Mouse (Mus musculus): ENCODE measurements around the gene Zcchc4. TPM values are rescaled to one million over a fixed set of nuclear protein-coding genes. Genes with fewer than 3 reads are reported as not detected.
A peak's percentile ranks its signal among the peaks of the same experiment; 100 is the strongest.

Gene Zcchc4
- polyA plus RNA-seq (2015; fragmentation: Nextera tagmentation; extraction: Ambion mirVana): 6.1 and 6.7 TPM in 2 replicates

DNA sequence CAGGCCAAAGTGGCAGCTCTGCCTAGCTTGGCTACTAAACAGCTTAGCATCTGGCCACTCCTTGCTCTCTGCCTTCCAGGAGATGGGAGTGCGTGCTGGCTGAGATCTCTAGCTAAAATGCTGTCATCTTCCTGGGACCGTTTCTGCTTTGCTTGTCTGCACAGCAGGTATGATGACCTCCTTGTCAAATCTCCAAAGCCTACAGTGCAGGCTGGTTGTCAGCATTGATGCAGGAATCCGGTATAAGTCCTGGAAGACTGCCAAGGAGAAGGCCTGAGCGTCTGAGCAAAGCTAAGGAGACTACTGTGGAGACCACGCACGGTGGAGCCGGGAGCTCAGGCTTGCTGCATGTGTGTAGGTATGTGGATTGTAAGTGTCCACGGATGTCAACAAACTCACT lies at the start of gene Zcchc4:
Gene Zcchc4 (plus strand): TSS at position 173 of the 400 bp plus-strand sequence.
- Histone ChIP-seq H3K4me2 (peak within 1 kb of the TSS; percentile 29), H3K27ac (replicated peaks) (peak within 1 kb of the TSS; percentile 71)
- no peak for ATAC-seq (ENCODE audit: insufficient read depth)

GRCm38 (mm10) chr5:52727747-52728146 lies 47.5 kb upstream of the Zcchc4 start:
- H3K9ac ChIP-seq: no peak overlapping the region
- H3K27me3 ChIP-seq: peaks cover 1% of the 10 kb centered on the region; the same call in 1 of the 2 replicates
- H3K9me3 ChIP-seq (replicated peaks): no peaks in the 10 kb centered on the region
- 58% methylated on average over 5 of the region's 5 CpGs for WGBS (ENCODE audit: insufficient replicate concordance)
- H3K4me1 ChIP-seq (replicated peaks): no peaks in the 10 kb centered on the region
- ATAC-seq (ENCODE audit: insufficient read depth): no peak
- no peaks in the 10 kb centered on the region for H3K36me3 ChIP-seq (replicated peaks)
- no peak overlapping the region for H3K4me3 ChIP-seq (replicated peaks)
- no peak overlapping the region for H3K4me2 ChIP-seq
- no peak overlapping the region for H3K27ac ChIP-seq (replicated peaks)

More for the DNA sequence above, at the start of gene Zcchc4:
- Histone ChIP-seq H3K27me3 (no peaks in the 10 kb centered on the region), H3K9ac (no peak within 1 kb of the TSS), H3K9me3 (replicated peaks) (no peaks in the 10 kb centered on the region), H3K4me1 (replicated peaks) (peaks cover 27% of the 10 kb centered on the region), H3K4me3 (replicated peaks) (no peak within 1 kb of the TSS), H3K36me3 (replicated peaks) (peaks cover 6% of the 10 kb centered on the region; the same call in 1 of the 2 replicates)
- WGBS (ENCODE audit: insufficient replicate concordance): 81% methylated on average over 8 of the region's 8 CpGs

DNA sequence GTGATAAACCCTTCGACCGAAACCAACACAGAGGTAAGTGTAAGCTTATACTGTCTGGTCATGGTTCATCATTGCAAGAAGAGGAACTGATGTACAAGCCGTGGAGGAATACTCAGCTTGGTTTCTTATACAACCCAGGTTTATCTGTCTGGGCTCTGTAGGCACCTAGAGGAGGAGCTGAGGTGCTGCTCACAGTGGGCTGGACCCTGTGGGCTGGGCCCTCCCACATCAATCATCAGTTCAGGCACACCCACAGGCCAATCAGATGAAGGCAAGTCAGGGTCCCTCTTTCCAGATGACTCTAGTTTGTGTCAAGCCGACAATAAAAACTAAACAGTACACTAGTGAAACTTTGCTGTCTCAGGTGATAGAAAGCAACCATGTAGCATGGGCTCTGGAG lies 42.4 kb upstream of the Zcchc4 start:
- no peak overlapping the region for H3K27ac ChIP-seq (replicated peaks)
- H3K36me3 ChIP-seq (replicated peaks): no peaks in the 10 kb centered on the region
- WGBS (ENCODE audit: insufficient replicate concordance): 49% methylated on average over 4 of the region's 4 CpGs
- peaks cover 19% of the 10 kb centered on the region for H3K27me3 ChIP-seq
- H3K4me2 ChIP-seq: no peak overlapping the region
- H3K4me1 ChIP-seq (replicated peaks): no peaks in the 10 kb centered on the region
- no peak overlapping the region for H3K9ac ChIP-seq
- no peaks in the 10 kb centered on the region for H3K9me3 ChIP-seq (replicated peaks)
- peak; percentile 34; the same call in 1 of the 2 replicates for ATAC-seq (ENCODE audit: insufficient read depth)
- H3K4me3 ChIP-seq (replicated peaks): no peak overlapping the region

DNA sequence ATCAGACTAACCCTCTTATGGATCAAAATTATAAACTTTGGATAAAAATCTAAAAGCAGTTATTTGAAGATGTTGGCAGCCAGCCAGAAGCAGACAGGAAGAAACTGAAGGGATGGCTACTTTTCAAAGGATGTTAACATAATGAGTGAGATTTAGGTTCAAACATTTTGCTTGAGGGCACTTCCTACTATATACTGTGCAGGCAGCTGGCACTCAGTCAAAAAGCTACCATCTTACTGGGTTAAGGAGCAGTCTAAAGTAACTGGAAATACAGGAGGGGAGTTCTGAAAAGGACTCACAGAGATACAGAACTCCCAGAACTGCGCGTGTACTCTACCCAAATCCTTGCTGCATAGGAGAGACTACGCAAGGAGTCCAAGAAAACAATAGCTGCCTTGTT lies 39.2 kb upstream of the Zcchc4 start:
- Histone ChIP-seq H3K36me3 (replicated peaks) (no peaks in the 10 kb centered on the region), H3K4me3 (replicated peaks) (no peak overlapping the region), H3K27me3 (peaks cover 19% of the 10 kb centered on the region), H3K9ac (no peak overlapping the region), H3K27ac (replicated peaks) (no peak overlapping the region), H3K4me1 (replicated peaks) (no peaks in the 10 kb centered on the region), H3K9me3 (replicated peaks) (no peaks in the 10 kb centered on the region), H3K4me2 (no peak overlapping the region)
- WGBS (ENCODE audit: insufficient replicate concordance): 89% methylated on average over 3 of the region's 3 CpGs
- ATAC-seq (ENCODE audit: insufficient read depth): no peak

DNA sequence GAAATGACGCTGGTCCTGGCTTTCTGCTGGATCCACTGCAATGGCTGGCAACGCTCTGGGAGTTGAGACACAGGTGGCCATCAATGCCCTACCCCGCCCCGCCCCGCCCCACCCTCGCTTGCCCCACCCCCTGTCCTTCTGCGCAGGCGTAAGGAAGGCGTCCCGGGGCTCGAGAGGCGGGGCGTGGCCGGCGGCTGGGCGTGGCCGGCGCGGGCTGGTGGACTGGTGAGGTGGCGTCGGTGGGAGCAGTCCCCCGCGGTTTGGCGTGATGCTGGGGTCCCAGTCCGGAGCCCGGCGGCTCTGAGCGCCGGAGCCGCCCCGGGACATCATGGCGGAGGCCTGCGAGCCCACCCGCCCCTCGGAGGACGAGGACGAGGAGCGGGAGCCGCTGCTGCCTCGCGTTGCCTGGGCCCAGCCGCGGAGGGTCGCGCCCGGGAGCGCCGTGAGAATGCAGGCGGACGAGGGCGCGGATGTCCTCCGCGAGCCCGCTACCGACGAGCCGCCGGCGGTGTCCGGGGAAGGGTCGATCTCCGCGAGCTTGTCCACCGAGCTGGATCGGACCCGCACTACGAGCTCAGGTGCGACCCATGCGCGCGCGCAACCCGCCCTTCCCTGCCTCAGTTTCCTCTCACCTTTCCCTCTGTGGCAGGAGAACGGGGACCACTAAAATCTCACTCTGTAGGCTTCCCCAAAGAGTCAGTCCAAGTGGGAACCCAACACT lies 33.7 kb upstream of the Zcchc4 start, which contains the start of gene Pi4k2b:
Gene Pi4k2b (plus strand): TSS at position 184 of the 721 bp plus-strand sequence.
- peaks cover 25% of the 10 kb centered on the region for H3K4me1 ChIP-seq (replicated peaks)
- H3K9me3 ChIP-seq (replicated peaks): no peaks in the 10 kb centered on the region
- peak within 1 kb of the TSS; percentile 85 for H3K4me2 ChIP-seq
- ATAC-seq (ENCODE audit: insufficient read depth): peak; percentile 95
- under 1% methylated on average over 73 of the region's 75 CpGs for WGBS (ENCODE audit: insufficient replicate concordance)
- peak within 1 kb of the TSS; percentile 94 for H3K9ac ChIP-seq
- no peaks in the 10 kb centered on the region for H3K36me3 ChIP-seq (replicated peaks)
- H3K27me3 ChIP-seq: peaks cover 4% of the 10 kb centered on the region
- peak within 1 kb of the TSS; percentile 97 for H3K4me3 ChIP-seq (replicated peaks)
- peak within 1 kb of the TSS; percentile 92 for H3K27ac ChIP-seq (replicated peaks)

- H3K27me3 ChIP-seq: no peaks in the 10 kb centered on the region
- H3K4me2 ChIP-seq: peak overlapping the region; percentile 85
- peak; percentile 46 for ATAC-seq (ENCODE audit: insufficient read depth)
- H3K9ac ChIP-seq: peak overlapping the region; percentile 94
- peak overlapping the region; percentile 97 for H3K4me3 ChIP-seq (replicated peaks)
- H3K9me3 ChIP-seq (replicated peaks): no peaks in the 10 kb centered on the region
- peak overlapping the region; percentile 92 for H3K27ac ChIP-seq (replicated peaks)
- H3K4me1 ChIP-seq (replicated peaks): peaks cover 25% of the 10 kb centered on the region
- H3K36me3 ChIP-seq (replicated peaks): no peaks in the 10 kb centered on the region
- under 1% methylated on average over 17 of the region's 17 CpGs for WGBS (ENCODE audit: insufficient replicate concordance)
These were observed 32.9 kb upstream of the Zcchc4 start for GRCm38 (mm10) chr5:52742112-52742813.

GRCm38 (mm10) chr5:52743231-52743630 lies 32.0 kb upstream of the Zcchc4 start:
- 29% methylated on average over 4 of the region's 4 CpGs for WGBS (ENCODE audit: insufficient replicate concordance)
- no peak overlapping the region for H3K27ac ChIP-seq (replicated peaks)

GRCm38 (mm10) chr5:52746920-52747319 lies 28.3 kb upstream of the Zcchc4 start:
- Histone ChIP-seq H3K27ac (replicated peaks) (no peak overlapping the region), H3K4me3 (replicated peaks) (no peak overlapping the region), H3K9me3 (replicated peaks) (no peaks in the 10 kb centered on the region), H3K27me3 (no peaks in the 10 kb centered on the region), H3K9ac (no peak overlapping the region), H3K36me3 (replicated peaks) (no peaks in the 10 kb centered on the region), H3K4me1 (replicated peaks) (peaks cover 22% of the 10 kb centered on the region), H3K4me2 (no peak overlapping the region)
- no peak for ATAC-seq (ENCODE audit: insufficient read depth)

More at GRCm38 (mm10) chr5:52743231-52743630, 32.0 kb upstream of the Zcchc4 start:
- Histone ChIP-seq H3K4me2 (peak overlapping the region; percentile 85), H3K9me3 (replicated peaks) (no peaks in the 10 kb centered on the region), H3K4me1 (replicated peaks) (peaks cover 25% of the 10 kb centered on the region), H3K9ac (no peak overlapping the region), H3K36me3 (replicated peaks) (no peaks in the 10 kb centered on the region), H3K27me3 (no peaks in the 10 kb centered on the region), H3K4me3 (replicated peaks) (peak overlapping the region; percentile 97)
- no peak for ATAC-seq (ENCODE audit: insufficient read depth)

DNA sequence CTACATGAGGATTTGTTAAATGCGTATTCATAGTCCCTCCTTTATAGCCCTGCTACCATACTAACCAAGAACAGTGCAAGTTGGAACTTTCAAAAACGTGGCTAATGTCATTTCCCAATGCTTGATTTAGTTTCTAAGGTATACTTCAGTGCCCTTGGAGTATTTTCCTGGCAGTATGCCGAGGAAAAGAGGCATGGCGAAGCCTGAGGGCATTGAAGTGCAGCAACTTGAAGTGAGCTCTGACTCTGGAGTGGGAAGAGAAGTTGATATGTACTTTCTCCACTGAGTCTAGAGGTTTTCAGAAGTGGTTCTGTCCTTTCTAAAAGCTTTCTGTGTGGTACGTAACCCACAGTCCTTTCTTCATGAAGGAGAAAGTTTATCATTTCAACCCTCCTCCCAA lies 26.5 kb upstream of the Zcchc4 start:
- Histone ChIP-seq H3K4me3 (replicated peaks) (no peak overlapping the region), H3K27me3 (no peaks in the 10 kb centered on the region), H3K4me2 (no peak overlapping the region), H3K36me3 (replicated peaks) (peaks cover 11% of the 10 kb centered on the region), H3K4me1 (replicated peaks) (peaks cover 10% of the 10 kb centered on the region), H3K9ac (no peak overlapping the region), H3K27ac (replicated peaks) (no peak overlapping the region), H3K9me3 (replicated peaks) (no peaks in the 10 kb centered on the region)
- no peak for ATAC-seq (ENCODE audit: insufficient read depth)
- WGBS (ENCODE audit: insufficient replicate concordance): 76% methylated on average over 5 of the region's 5 CpGs

- Histone ChIP-seq H3K4me1 (replicated peaks) (no peaks in the 10 kb centered on the region), H3K9me3 (replicated peaks) (no peaks in the 10 kb centered on the region), H3K36me3 (replicated peaks) (peaks cover 23% of the 10 kb centered on the region), H3K4me3 (replicated peaks) (no peak overlapping the region), H3K27ac (replicated peaks) (no peak overlapping the region), H3K9ac (no peak overlapping the region), H3K4me2 (no peak overlapping the region), H3K27me3 (no peaks in the 10 kb centered on the region)
- ATAC-seq (ENCODE audit: insufficient read depth): no peak
- 78% methylated on average over 9 of the region's 9 CpGs for WGBS (ENCODE audit: insufficient replicate concordance)
These were observed 22.1 kb upstream of the Zcchc4 start for GRCm38 (mm10) chr5:52753146-52753545.

- no peak overlapping the region for H3K27ac ChIP-seq (replicated peaks)
- no peaks in the 10 kb centered on the region for H3K9me3 ChIP-seq (replicated peaks)
- no peaks in the 10 kb centered on the region for H3K4me1 ChIP-seq (replicated peaks)
- no peak overlapping the region for H3K4me3 ChIP-seq (replicated peaks)
- no peak for ATAC-seq (ENCODE audit: insufficient read depth)
- no peak overlapping the region for H3K9ac ChIP-seq
- no peaks in the 10 kb centered on the region for H3K27me3 ChIP-seq
- peaks cover 23% of the 10 kb centered on the region for H3K36me3 ChIP-seq (replicated peaks)
- no peak overlapping the region for H3K4me2 ChIP-seq
These were observed 21.0 kb upstream of the Zcchc4 start for GRCm38 (mm10) chr5:52754196-52754595.

Data from liver, embryonic 15.5 days (tissue).